Mouse (Mus musculus): ENCODE measurements around the gene Pcnx4.
"Not testable (repeated sequence)": the region's sequence is repeated elsewhere in the genome, so short reads cannot be mapped to it uniquely, and the experiment has no call there.

Pcnx4 gene

DNA sequence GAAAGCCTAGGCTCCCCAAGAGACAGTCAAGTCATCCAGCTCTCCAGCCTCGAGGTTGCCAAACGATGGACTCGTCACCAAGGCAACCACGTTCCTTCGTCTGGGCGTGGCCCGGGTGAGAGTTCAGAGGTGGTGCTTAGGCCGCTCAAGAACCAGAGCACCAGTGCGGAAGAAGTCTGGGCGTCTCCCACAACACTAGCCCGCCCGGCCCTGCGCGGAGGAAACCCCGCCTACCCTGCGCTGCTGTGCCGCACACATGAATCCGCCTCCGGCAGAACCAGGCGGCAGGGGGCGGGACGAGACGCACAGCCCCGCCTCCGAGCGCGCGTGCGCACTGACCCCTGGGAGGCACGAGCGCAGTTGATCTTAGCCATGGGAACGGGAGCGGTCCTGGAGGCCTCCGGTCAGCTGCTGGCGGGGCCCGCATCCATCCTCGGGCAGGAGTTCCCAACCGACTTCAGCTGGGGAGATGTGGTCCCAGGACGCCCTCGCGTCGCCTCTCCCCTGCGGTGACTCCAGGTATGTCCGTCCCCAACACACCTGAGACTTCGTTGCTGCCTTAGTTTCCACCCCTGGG, at the start of gene Pcnx4:
Gene Pcnx4, plus strand, starts transcription at position 363 of the 577 bp plus-strand sequence.
- DNase-seq = peak; percentile 97

GRCm38 (mm10) chr12:72487498-72487897, 48.7 kb upstream of the Pcnx4 start:
- DNase-seq = no peak

DNA sequence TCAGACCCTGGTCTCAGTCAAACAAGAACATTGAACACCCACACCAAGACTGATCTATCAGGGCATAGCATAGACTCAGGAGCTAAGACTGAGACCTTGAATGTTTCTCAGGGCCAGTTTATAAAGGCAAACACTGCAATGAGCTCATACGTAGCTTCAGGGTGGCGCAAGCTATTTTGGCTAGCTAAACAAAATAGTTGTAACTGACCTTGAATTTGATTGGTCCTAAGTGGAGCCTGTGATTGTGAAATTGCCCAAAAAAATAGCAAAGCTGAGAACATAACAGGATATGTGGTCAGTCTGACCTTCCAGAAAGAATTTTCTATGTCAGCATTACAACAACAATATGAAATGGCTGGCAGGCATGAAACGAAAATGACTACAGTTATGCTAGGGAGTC, 46.2 kb upstream of the Pcnx4 start:
- peak; percentile 57 for DNase-seq

DNA sequence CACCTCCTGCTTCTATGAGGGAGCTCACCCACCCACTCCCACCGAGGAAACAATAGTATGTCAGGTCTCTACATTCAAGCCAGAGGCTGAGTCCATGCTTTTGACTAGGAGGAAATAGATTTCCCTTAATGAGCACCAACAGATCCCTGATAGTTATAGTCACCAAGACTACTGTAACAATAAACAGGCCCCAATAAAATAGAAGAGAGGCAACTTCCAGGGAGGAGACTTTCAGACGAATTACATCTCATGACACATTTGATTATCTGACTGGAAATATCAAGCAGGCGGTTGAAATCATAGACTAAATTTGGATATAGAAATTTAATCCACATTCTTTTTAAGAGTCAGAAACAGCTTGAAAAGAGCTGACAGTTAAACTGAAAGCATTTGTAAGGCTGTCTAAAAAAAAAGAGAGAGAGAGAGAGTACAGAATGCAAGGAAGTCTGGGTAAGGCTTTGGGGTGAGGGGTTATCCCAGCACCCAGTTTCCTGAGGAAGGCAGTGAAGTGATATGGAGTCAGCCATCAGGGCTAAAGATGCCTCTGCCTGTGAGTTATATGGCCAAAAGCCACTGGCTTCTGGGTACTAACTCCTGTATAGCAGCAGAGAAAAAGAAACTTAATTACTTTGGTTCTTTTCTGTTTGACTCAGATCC, 45.0 kb upstream of the Pcnx4 start:
- DNase-seq = peak; percentile 13

DNA sequence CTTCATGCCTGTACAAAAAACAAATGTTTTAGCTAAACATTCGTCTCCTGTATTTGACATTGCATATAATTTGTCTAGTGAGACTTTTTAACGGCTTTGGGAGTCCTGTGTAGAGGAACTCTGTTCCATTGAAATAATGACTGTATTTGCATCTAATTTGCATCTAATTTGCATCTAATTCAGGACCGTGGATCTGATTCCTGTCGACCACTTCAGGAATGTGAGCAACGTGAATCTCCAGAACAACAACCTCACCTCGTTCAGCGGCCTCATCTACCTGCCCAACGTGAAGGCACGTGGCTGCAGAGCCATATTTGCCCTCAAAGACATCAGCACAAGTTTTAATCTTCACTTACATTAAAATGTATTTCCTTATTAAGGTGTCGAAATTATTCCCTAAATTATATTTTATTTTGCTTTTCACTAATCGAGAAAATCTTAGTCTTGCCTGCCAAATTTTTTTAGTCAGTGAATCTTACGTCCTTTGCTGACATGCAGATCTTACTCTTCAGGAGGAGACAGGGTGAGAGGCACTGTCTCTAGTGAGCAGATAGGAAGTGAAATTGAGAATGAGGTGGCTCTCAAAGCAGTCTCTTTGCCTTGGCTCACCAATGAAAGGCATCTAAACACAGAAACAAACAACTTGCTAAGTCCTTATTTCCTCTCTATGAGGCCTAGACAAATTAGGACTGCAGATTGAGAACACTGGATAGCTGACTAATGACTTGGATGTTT, 39.1 kb upstream of the Pcnx4 start:
- DNase-seq = no peak

DNA sequence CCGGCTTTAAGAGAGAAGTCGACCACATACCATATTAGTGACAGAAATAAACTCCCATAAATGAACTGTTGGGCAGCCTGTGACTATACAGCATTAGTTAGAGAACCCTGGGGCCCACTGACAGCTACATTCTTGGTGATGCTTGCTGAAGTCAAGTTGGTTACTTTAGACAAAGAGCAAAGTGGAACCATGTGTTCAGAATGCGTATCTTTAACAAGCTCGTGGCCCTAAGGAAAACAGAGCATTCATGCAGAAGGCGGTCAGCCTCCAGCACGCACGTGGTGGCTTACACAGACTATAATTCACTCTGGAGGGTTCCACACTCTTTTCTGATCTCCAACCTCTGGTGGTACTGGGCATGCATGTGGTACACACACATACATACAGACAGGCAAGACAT, 26.6 kb upstream of the Pcnx4 start:
- no peak for DNase-seq

- DNase-seq = peak; percentile 59
These were observed 20.7 kb upstream of the Pcnx4 start for GRCm38 (mm10) chr12:72515446-72515845.

GRCm38 (mm10) chr12:72518114-72518728, 18.0 kb upstream of the Pcnx4 start:
- no peak for DNase-seq

GRCm38 (mm10) chr12:72519352-72519751, 16.8 kb upstream of the Pcnx4 start:
- DNase-seq = no peak

GRCm38 (mm10) chr12:72519855-72520254, 16.3 kb upstream of the Pcnx4 start:
- no peak for DNase-seq

DNA sequence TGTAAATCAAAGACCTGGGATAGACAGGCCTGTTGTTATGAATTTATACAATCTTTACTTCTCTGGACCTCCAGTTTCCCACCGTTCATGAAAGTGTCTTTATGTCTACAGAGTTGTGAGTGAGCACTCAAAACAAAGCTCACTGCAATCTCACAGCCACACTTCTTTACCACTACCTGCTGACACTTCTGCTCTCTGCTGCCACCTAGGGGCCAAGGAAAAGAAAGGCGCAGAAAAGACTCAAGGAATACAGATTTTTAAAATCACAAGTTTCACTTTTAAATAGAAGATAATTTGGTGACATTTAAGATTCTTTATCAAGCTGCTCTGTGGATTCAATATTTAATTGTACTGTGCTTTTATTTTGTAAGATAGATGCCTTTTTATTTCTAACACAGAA, 15.5 kb upstream of the Pcnx4 start:
- DNase-seq = peak; percentile 71

- no peak for DNase-seq
These were observed 10.6 kb upstream of the Pcnx4 start for GRCm38 (mm10) chr12:72525588-72525987.

GRCm38 (mm10) chr12:72532303-72532702, 3.9 kb upstream of the Pcnx4 start:
- no peak for DNase-seq

- no peak for DNase-seq
These were observed 2.2 kb upstream of the Pcnx4 start for GRCm38 (mm10) chr12:72533986-72534385.

DNA sequence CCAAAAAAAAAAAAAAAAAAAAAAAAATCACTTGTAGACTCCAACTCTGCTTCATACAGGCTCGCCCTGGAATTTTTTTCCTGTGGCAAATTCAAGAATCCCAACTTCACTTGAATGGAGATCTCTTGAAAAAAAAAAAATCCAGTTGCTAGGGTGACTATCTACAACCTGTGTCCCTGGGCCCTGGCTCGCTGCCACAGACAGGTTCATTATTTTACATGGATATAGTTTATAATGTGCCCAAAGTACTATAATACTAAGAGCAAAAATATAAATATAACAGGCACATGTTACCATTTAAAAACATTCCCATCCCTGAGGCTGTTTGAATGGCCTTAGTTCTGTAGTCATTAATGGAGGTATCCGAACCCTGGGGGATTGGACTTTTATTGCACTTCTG, 584 bp upstream of the Pcnx4 start:
- DNase-seq = no peak

- no peak for DNase-seq
These were observed 2.4 kb downstream of the Pcnx4 start for GRCm38 (mm10) chr12:72538571-72538970.

DNA sequence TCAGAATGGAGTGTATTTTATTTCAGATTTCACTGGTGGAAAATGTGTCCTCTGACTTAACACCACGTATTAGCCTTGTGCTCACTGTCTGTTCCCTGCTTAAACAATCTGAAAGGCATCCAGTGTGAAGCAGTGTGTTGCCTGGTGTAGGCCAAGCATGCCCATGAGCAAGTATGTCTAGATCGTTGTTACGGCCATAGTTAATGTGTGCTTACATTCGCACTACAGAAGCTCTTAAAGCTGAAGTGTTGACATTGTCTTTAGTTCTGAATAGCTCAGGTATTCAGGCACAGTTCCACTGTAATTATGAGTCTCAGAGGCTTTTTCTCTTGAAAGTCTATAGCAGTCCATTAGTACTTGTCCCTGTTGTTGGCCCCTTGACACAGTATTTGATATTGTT, 18.2 kb downstream of the Pcnx4 start:
- DNase-seq = no peak

- DNase-seq = no peak
These were observed 28.2 kb downstream of the Pcnx4 start for GRCm38 (mm10) chr12:72564281-72564795.

GRCm38 (mm10) chr12:72582021-72582420, 45.8 kb downstream of the Pcnx4 start:
- no peak for DNase-seq

GRCm38 (mm10) chr12:72583099-72583498, 46.9 kb downstream of the Pcnx4 start:
- DNase-seq = no peak

- no peak for DNase-seq
These were observed 49.2 kb downstream of the Pcnx4 start for GRCm38 (mm10) chr12:72585339-72585738.

DNA sequence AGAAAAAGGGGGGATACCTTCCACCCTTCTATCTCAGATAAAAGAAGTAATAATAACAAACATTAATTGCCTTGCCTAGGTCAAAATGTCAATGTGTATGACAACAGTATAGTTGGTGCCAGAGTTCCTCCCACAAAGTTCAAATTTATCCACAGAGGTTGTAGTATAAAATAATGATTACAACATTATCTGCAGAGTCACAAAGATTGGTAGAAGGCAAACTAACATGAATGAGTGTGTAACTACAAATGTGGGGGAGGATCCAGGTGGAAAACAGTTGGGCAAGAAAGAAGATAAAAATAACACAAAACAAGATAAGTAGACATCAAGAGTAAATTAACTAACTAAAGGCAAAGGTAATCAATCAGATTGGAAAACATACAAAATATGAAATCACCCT, 56.8 kb downstream of the Pcnx4 start:
- no peak for DNase-seq

GRCm38 (mm10) chr12:72594001-72594400, 57.8 kb downstream of the Pcnx4 start:
- DNase-seq = no peak

- not testable (repeated sequence) for DNase-seq
These were observed 62.5 kb downstream of the Pcnx4 start for GRCm38 (mm10) chr12:72598731-72599130.
